Mouse (Mus musculus): ENCODE results near the gene Gabrb2. TPM values are rescaled to one million over a fixed set of nuclear protein-coding genes. Genes with fewer than 3 reads are reported as not detected.

Gabrb2 gene
- polyA plus RNA-seq, 1 experiment from 2014 or later = 2.3 TPM

DNA sequence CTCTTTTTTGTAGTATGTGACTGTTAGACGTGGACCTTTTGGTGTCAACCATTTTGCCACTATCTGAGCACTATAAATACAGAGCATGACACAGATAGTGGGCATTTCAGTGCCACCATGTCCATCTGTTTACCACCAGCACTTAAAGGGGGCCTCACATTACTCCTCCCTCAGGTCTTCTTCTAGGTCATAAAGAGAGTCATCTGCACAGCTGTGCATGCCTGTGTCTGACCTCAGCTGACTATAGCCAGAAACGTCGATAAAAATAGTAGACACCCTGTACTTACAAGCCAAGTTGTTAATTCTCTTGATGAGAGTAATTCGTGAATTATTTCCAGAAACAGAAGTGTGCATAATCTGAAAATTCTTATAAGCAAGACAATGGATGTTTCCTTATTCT is 29.4 kb downstream of the Gabrb2 start:
- no peak for ATAC-seq (ENCODE audit: insufficient read depth, low FRiP score, low read depth)

DNA sequence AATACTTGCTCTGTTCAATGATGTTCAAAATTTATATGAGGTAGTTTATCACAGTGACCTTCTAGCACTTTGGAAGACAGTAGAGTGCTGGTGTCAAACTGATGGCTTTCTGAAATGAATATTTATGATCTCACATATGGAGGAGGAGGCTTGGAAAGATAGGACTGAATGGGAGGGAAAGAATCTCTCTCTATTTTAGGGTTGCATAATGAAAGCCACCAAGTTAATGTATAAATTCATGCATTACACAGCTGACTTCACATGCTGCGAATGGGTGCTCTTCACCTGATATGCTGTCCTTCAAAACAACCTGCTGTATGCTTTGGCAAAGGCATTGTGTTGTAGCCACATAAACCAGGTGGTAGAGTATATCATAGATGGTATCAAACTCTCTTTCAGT is 44.6 kb downstream of the Gabrb2 start:
- Histone ChIP-seq H3K4me3 (replicated peaks) (no peak overlapping the region), H3K4me1 (no peaks in the 10 kb centered on the region), H3K9ac (no peak overlapping the region), H3K9me3 (no peaks in the 10 kb centered on the region), H3K4me2 (no peak overlapping the region), H3K27ac (no peak overlapping the region), H3K27me3 (replicated peaks) (no peaks in the 10 kb centered on the region), H3K36me3 (no peaks in the 10 kb centered on the region)
- ATAC-seq (ENCODE audit: insufficient read depth, low FRiP score, low read depth) = no peak
- WGBS = 78% methylated on average over 1 of the region's 1 CpGs

More for the DNA sequence above, 29.4 kb downstream of the Gabrb2 start:
- H3K36me3 ChIP-seq = no peaks in the 10 kb centered on the region
- no peaks in the 10 kb centered on the region for H3K4me1 ChIP-seq
- H3K27me3 ChIP-seq (replicated peaks) = no peaks in the 10 kb centered on the region
- WGBS = 70% methylated on average over 4 of the region's 4 CpGs
- H3K4me3 ChIP-seq (replicated peaks) = no peak overlapping the region
- no peak overlapping the region for H3K4me2 ChIP-seq
- no peaks in the 10 kb centered on the region for H3K9me3 ChIP-seq
- H3K9ac ChIP-seq = no peak overlapping the region
- no peak overlapping the region for H3K27ac ChIP-seq

- no peaks in the 10 kb centered on the region for H3K27me3 ChIP-seq (replicated peaks)
- WGBS = 88% methylated on average over 3 of the region's 3 CpGs
- ATAC-seq (ENCODE audit: insufficient read depth, low FRiP score, low read depth) = no peak
- H3K27ac ChIP-seq = no peak overlapping the region
- no peaks in the 10 kb centered on the region for H3K9me3 ChIP-seq
- H3K9ac ChIP-seq = no peak overlapping the region
- no peak overlapping the region for H3K4me3 ChIP-seq (replicated peaks)
- H3K4me1 ChIP-seq = no peaks in the 10 kb centered on the region
- no peaks in the 10 kb centered on the region for H3K36me3 ChIP-seq
- H3K4me2 ChIP-seq = no peak overlapping the region
Observed at GRCm38 (mm10) chr11:42468381-42468780, 48.8 kb downstream of the Gabrb2 start.

- H3K27me3 ChIP-seq (replicated peaks) = no peaks in the 10 kb centered on the region
- no peaks in the 10 kb centered on the region for H3K9me3 ChIP-seq
- no peak for ATAC-seq (ENCODE audit: insufficient read depth, low FRiP score, low read depth)
- WGBS = 90% methylated on average over 3 of the region's 3 CpGs
- no peak overlapping the region for H3K4me3 ChIP-seq (replicated peaks)
- no peak overlapping the region for H3K9ac ChIP-seq
- H3K4me1 ChIP-seq = no peaks in the 10 kb centered on the region
- no peaks in the 10 kb centered on the region for H3K36me3 ChIP-seq
- no peak overlapping the region for H3K4me2 ChIP-seq
- no peak overlapping the region for H3K27ac ChIP-seq
Observed at GRCm38 (mm10) chr11:42474523-42474922, 55.0 kb downstream of the Gabrb2 start.

GRCm38 (mm10) chr11:42487625-42488024 is 68.1 kb downstream of the Gabrb2 start:
- no peak overlapping the region for H3K4me3 ChIP-seq (replicated peaks)
- H3K9ac ChIP-seq = no peak overlapping the region
- H3K27me3 ChIP-seq (replicated peaks) = no peaks in the 10 kb centered on the region
- no peak overlapping the region for H3K4me2 ChIP-seq
- ATAC-seq (ENCODE audit: insufficient read depth, low FRiP score, low read depth) = no peak
- H3K9me3 ChIP-seq = no peaks in the 10 kb centered on the region
- H3K36me3 ChIP-seq = no peaks in the 10 kb centered on the region
- H3K27ac ChIP-seq = no peak overlapping the region
- H3K4me1 ChIP-seq = no peaks in the 10 kb centered on the region

DNA sequence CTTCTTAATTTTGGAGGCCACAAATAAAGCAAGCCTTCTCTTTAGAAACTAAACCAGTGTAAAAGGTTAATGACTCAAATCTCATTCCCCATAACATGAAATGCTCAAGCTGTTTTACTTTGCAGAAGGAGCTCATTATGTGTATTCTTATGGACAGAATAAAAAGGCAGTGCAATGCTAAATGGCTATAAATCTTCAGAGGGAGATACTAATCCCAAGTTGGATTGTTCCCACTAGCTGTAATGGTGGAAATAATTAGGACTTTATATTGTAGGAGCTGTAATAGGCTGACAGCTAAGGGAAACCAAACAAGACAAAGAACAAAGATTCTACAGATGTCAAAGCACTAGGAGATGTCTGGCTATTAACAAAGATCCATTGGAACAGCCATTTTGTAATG is 81.6 kb downstream of the Gabrb2 start:
- no peaks in the 10 kb centered on the region for H3K4me1 ChIP-seq
- no peak overlapping the region for H3K4me2 ChIP-seq
- H3K36me3 ChIP-seq = no peaks in the 10 kb centered on the region
- H3K4me3 ChIP-seq (replicated peaks) = no peak overlapping the region
- no peak overlapping the region for H3K27ac ChIP-seq
- H3K9me3 ChIP-seq = no peaks in the 10 kb centered on the region
- H3K9ac ChIP-seq = no peak overlapping the region
- no peaks in the 10 kb centered on the region for H3K27me3 ChIP-seq (replicated peaks)
- ATAC-seq (ENCODE audit: insufficient read depth, low FRiP score, low read depth) = no peak

DNA sequence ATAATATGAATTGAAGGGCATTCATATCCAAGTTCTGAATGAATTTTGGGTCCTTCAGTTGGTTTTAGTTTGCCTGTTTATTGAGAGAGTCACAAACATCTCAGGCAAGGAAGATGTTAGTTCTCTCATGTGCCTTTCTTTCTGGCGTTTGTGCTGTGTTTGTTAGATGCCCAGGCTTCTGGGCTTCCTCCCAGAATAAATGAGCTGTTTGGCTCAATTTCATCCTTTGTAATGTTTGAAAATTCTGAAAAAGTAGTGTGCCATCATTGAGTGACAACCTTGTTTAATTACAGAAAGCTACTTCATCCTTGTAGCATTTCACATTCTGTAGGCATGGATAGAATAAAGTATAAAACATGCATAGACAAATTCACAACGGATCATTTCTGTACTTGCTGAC is 85.9 kb downstream of the Gabrb2 start:
- Histone ChIP-seq H3K27me3 (replicated peaks) (no peaks in the 10 kb centered on the region), H3K36me3 (no peaks in the 10 kb centered on the region), H3K9me3 (no peaks in the 10 kb centered on the region), H3K4me2 (no peak overlapping the region), H3K9ac (no peak overlapping the region), H3K27ac (no peak overlapping the region), H3K4me1 (no peaks in the 10 kb centered on the region), H3K4me3 (replicated peaks) (no peak overlapping the region)
- WGBS = 82% methylated on average over 2 of the region's 2 CpGs
- ATAC-seq (ENCODE audit: insufficient read depth, low FRiP score, low read depth) = no peak

DNA sequence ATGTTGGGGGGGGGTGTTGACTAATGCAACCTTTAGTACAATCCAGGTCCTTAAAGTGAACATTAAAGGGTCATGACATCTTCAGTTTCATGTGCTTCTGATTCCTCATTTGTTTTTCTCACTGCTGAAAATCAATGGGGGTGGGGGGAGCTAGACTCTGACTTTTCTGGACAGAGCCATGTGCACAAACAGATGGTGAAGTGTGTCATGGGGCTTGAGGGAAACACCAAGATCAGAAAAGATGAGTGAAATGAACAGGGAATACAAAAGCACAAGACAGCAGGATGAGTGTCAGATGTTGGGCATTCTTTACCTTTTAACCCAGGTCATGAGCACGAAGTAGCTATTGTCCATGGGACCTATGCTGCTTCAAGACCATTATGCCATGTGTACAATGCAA is 86.4 kb downstream of the Gabrb2 start:
- Histone ChIP-seq H3K4me1 (no peaks in the 10 kb centered on the region), H3K9ac (no peak overlapping the region), H3K4me3 (replicated peaks) (no peak overlapping the region), H3K9me3 (no peaks in the 10 kb centered on the region), H3K27me3 (replicated peaks) (no peaks in the 10 kb centered on the region), H3K4me2 (no peak overlapping the region), H3K36me3 (no peaks in the 10 kb centered on the region), H3K27ac (no peak overlapping the region)
- no peak for ATAC-seq (ENCODE audit: insufficient read depth, low FRiP score, low read depth)
- 71% methylated on average over 1 of the region's 1 CpGs for WGBS

DNA sequence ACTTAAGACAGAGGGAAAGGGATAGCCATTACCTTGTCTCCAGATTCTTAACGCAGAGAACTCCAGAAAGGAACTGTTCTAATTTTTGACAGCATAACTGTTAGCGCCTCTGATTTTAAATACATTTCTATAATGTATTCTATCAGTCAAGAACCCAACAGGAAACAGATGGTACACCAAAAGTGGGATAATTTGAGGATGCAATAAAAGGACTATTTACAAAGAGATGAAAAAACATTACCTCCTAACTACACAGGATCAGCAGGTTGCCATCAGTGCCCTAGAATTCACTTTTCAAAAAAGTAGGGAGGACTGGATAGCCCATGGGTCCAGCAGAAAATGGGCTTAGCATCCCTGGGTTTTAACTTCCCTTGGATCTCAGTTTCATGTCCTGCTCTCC is 102.4 kb downstream of the Gabrb2 start:
- H3K4me2 ChIP-seq = no peak overlapping the region
- H3K4me3 ChIP-seq (replicated peaks) = no peak overlapping the region
- H3K36me3 ChIP-seq = no peaks in the 10 kb centered on the region
- H3K9me3 ChIP-seq = no peaks in the 10 kb centered on the region
- no peak for ATAC-seq (ENCODE audit: insufficient read depth, low FRiP score, low read depth)
- no peaks in the 10 kb centered on the region for H3K27me3 ChIP-seq (replicated peaks)
- no peaks in the 10 kb centered on the region for H3K4me1 ChIP-seq
- H3K27ac ChIP-seq = no peak overlapping the region
- H3K9ac ChIP-seq = no peak overlapping the region
- WGBS = 83% methylated on average over 2 of the region's 2 CpGs

DNA sequence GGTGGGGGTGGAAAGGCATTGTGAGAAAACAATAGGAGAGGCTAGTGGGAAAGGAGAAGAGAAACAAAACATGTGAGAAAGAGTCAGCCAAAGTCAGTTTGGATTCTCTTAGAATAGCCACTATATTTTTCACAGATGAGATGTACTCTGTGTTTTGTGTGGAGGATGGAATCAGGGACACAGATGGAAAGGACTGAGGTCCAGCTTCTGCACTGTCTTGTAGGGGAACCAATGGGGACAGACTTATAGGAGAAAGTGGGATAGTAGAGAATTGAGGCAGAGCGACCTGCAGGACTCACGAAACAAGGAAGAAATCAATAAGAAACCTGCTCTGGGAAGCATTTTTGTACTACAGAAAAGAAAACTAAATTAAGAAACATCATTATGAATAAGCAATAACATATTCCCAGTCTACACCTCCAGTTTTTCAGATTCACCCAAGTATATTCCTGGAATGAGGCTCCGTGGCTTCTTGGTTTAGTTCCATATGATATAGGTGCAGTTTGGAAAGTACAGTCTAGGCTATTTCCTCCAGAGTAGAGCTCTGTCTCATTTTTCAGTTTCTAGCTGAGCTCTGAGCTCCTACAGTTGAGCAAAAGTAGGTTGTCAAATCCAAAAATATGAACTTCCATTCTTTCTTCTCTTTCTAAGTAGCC is 108.8 kb downstream of the Gabrb2 start:
- ATAC-seq (ENCODE audit: insufficient read depth, low FRiP score, low read depth) = no peak
- Histone ChIP-seq H3K4me3 (replicated peaks) (no peak overlapping the region), H3K27me3 (replicated peaks) (no peaks in the 10 kb centered on the region), H3K4me1 (no peaks in the 10 kb centered on the region), H3K4me2 (no peak overlapping the region), H3K9me3 (no peaks in the 10 kb centered on the region), H3K27ac (no peak overlapping the region), H3K9ac (no peak overlapping the region), H3K36me3 (no peaks in the 10 kb centered on the region)
- WGBS = 90% methylated on average over 3 of the region's 3 CpGs

DNA sequence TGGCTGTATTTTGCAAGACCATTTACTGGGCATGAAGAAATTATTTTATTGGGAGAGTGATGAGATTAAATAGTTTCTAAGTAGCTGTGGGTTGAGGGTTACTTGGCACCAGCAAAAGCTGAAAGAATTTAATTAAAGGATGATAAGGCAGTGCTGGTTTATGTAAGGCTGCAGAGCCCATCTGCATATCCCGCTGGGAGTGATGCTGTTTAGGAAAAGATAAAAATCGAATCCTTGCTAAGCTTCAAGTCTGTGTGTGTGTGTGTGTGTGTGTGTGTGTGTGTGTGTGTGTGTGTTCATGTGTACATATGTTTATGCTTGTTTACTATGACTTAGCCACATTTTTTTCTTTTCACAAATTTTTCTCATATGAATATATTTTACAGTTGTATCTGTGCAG is 113.0 kb downstream of the Gabrb2 start:
- ATAC-seq (ENCODE audit: insufficient read depth, low FRiP score, low read depth) = no peak
- Histone ChIP-seq H3K36me3 (no peaks in the 10 kb centered on the region), H3K4me3 (replicated peaks) (no peak overlapping the region), H3K27me3 (replicated peaks) (no peaks in the 10 kb centered on the region), H3K9ac (no peak overlapping the region), H3K27ac (no peak overlapping the region), H3K4me1 (no peaks in the 10 kb centered on the region), H3K9me3 (no peaks in the 10 kb centered on the region), H3K4me2 (no peak overlapping the region)
- WGBS = 74% methylated on average over 2 of the region's 2 CpGs

DNA sequence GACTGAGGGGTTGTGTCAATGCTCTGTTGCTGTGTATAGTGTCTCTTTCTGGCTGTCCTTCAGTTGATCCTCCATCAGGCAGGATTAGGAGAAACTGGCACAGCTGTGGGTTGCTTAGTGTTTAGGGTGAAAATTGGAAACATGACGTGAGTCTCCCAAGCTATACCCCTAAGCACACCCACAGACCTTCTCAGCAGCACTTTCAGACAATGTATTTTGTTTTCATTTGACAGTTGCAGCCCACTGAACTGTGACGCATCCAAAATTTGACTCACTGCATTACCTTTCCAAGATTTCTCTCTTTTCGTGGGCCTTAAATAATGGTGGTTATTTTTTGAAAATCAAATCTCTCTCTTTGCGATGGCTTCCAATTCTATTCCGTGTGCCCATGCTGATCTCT is 115.7 kb downstream of the Gabrb2 start:
- 86% methylated on average over 5 of the region's 5 CpGs for WGBS

DNA sequence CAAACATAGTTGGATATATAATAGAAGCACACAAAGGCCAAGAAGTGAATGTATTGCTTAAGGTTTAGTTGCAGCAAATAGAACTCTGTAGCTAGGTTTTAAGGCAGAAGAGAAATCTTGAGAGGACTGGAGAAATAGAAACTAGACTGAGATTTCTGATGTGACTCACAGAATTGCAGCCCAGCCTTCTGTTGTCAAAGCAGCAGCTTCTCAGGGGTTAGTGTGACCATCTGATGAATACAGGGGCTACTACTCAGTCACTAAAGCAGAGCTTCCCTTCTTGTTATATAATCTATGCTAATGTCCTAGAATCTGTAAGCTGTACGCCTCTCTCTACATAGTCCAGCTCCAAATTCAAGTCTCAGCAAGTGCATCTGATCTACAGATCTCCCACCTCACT is 116.3 kb downstream of the Gabrb2 start:
- no peaks in the 10 kb centered on the region for H3K4me1 ChIP-seq
- H3K9ac ChIP-seq = no peak overlapping the region
- 85% methylated on average over 1 of the region's 1 CpGs for WGBS
- no peaks in the 10 kb centered on the region for H3K27me3 ChIP-seq (replicated peaks)
- no peaks in the 10 kb centered on the region for H3K9me3 ChIP-seq
- H3K27ac ChIP-seq = no peak overlapping the region
- ATAC-seq (ENCODE audit: insufficient read depth, low FRiP score, low read depth) = no peak
- no peak overlapping the region for H3K4me3 ChIP-seq (replicated peaks)
- H3K4me2 ChIP-seq = no peak overlapping the region
- H3K36me3 ChIP-seq = no peaks in the 10 kb centered on the region

More for the DNA sequence above, 115.7 kb downstream of the Gabrb2 start:
- Histone ChIP-seq H3K36me3 (no peaks in the 10 kb centered on the region), H3K9ac (no peak overlapping the region), H3K4me3 (replicated peaks) (no peak overlapping the region), H3K27me3 (replicated peaks) (no peaks in the 10 kb centered on the region), H3K4me1 (no peaks in the 10 kb centered on the region), H3K4me2 (no peak overlapping the region), H3K27ac (no peak overlapping the region), H3K9me3 (no peaks in the 10 kb centered on the region)
- no peak for ATAC-seq (ENCODE audit: insufficient read depth, low FRiP score, low read depth)
